Mouse (Mus musculus): ENCODE measurements at regions not wholly inside any gene's neighbourhood (a gene's known extent, or its start where the extent isn't known, plus 50 kb on each side); places are given as distances from the start of the nearest gene placed in this dataset.

DNA sequence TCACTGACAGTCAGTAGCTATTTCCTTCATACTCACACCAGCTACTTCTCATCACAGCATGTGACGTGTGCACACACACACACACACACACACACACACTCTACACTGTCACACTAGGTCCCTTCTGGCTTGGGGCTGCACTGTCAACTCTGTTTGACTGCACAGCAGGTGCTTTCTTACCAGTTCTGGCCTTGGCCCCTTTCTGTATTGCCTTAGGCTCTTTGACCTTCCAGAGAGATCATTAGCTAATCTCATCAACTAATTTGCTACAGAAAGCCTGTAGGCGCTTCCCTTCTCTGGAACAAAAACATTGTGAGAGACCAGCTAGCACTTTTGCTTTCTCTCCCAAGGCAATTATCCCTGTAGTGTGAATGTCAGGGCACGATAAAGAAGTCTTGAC, 334.4 kb downstream of the Mllt3 start:
- TF ChIP-seq RCOR1 (conservative IDR thresholded peaks at IDR 0.05; ENCODE audit: low read depth, low read length) (no peak), CTCF (conservative IDR thresholded peaks at IDR 0.05 in 1 of 2, IDR thresholded peaks at IDR 0.05 in 1 of 2; ENCODE audit: low read depth in 2 of 2, low read length in 2 of 2) (no peak), ZC3H11A (IDR thresholded peaks at IDR 0.05; ENCODE audit: low read depth, low read length) (no peak)
